Mouse (Mus musculus): ENCODE measurements around the gene Igsf9. TPM values are rescaled to one million over a fixed set of nuclear protein-coding genes. Genes with fewer than 3 reads are reported as not detected.
A peak's percentile ranks its signal among the peaks of the same experiment; 100 is the strongest.

Gene Igsf9
- total RNA-seq, 2 experiments from 2014 or later: 1.0 to 1.4 TPM

GRCm38 (mm10) chr1:172463387-172464333 is 17.9 kb upstream of the Igsf9 start:
- DNase-seq: no peak
- intact Hi-C loops (cut with DNase I): no loop called here

- no peak for DNase-seq
- intact Hi-C loops (cut with DNase I): no loop called here
These were observed 13.2 kb upstream of the Igsf9 start for GRCm38 (mm10) chr1:172468301-172468877.

GRCm38 (mm10) chr1:172469373-172469772 is 12.2 kb upstream of the Igsf9 start:
- intact Hi-C loops (cut with DNase I): no loop called here
- no peak for DNase-seq

GRCm38 (mm10) chr1:172469810-172470448 is 11.7 kb upstream of the Igsf9 start:
- DNase-seq: peak in 1 of 2 experiments; percentile 21
- intact Hi-C loops (cut with DNase I): no loop called here

- DNase-seq: no peak
- intact Hi-C loops (cut with DNase I): no loop called here
These were observed 8.7 kb upstream of the Igsf9 start for GRCm38 (mm10) chr1:172472909-172473308.

GRCm38 (mm10) chr1:172474196-172474595 is 7.4 kb upstream of the Igsf9 start:
- DNase-seq: no peak
- intact Hi-C loops (cut with DNase I): no loop called here

GRCm38 (mm10) chr1:172475054-172475741 is 6.4 kb upstream of the Igsf9 start, which contains the start of gene Slamf9:
Slamf9 (plus strand) TSS chr1:172475358.
- intact Hi-C loops (cut with DNase I): no loop called here
- peak; percentile 42 to 53 for DNase-seq

GRCm38 (mm10) chr1:172478020-172478419 is 3.6 kb upstream of the Igsf9 start:
- intact Hi-C loops (cut with DNase I): no loop called here
- DNase-seq: no peak

- intact Hi-C loops (cut with DNase I): no loop called here
- no peak for DNase-seq
These were observed 1.2 kb upstream of the Igsf9 start for GRCm38 (mm10) chr1:172480376-172480775.

- intact Hi-C loops (cut with DNase I): no loop called here
- no peak for DNase-seq
These were observed 477 bp upstream of the Igsf9 start for GRCm38 (mm10) chr1:172481111-172481510.

GRCm38 (mm10) chr1:172482518-172483360 is 1.2 kb downstream of the Igsf9 start:
- intact Hi-C loops (cut with DNase I): no loop called here
- DNase-seq: no peak

- intact Hi-C loops (cut with DNase I): no loop called here
- no peak for DNase-seq
These were observed 1.7 kb downstream of the Igsf9 start for GRCm38 (mm10) chr1:172483361-172483660.

GRCm38 (mm10) chr1:172484236-172484635 is 2.6 kb downstream of the Igsf9 start:
- DNase-seq: no peak
- intact Hi-C loops (cut with DNase I): no loop called here

- no peak for DNase-seq
- intact Hi-C loops (cut with DNase I): no loop called here
These were observed 3.1 kb downstream of the Igsf9 start for GRCm38 (mm10) chr1:172484671-172485070.

- no peak for DNase-seq
- intact Hi-C loops (cut with DNase I): no loop called here
These were observed 4.2 kb downstream of the Igsf9 start for GRCm38 (mm10) chr1:172485821-172486220.

- intact Hi-C loops (cut with DNase I): no loop called here
- no peak for DNase-seq
These were observed 4.6 kb downstream of the Igsf9 start for GRCm38 (mm10) chr1:172486236-172486635.

- intact Hi-C loops (cut with DNase I): no loop called here
- no peak for DNase-seq
These were observed 5.1 kb downstream of the Igsf9 start for GRCm38 (mm10) chr1:172486651-172487050.

- intact Hi-C loops (cut with DNase I): no loop called here
- DNase-seq: no peak
These were observed 6.3 kb downstream of the Igsf9 start for GRCm38 (mm10) chr1:172487859-172488258.

GRCm38 (mm10) chr1:172488831-172489230 is 7.2 kb downstream of the Igsf9 start:
- intact Hi-C loops (cut with DNase I): no loop called here

More at GRCm38 (mm10) chr1:172488831-172489230, 7.2 kb downstream of the Igsf9 start:
- DNase-seq: no peak

All from heart, postnatal 10 days (tissue).